Mouse (Mus musculus) olfactory bulb, adult 2 months (tissue): ENCODE results near the gene Coro1c. TPM values are rescaled to one million over a fixed set of nuclear protein-coding genes. Genes with fewer than 3 reads are reported as not detected.
A peak's percentile ranks its signal among the peaks of the same experiment; 100 is the strongest.

Experiments
- H3K27ac ChIP-seq: fragments of 200-500 bp; 2 replicates; pipeline ENCODE4 v1.5.1; 2012; ENCODE audit warnings: low read depth, low read length; ENCODE audit not compliant: insufficient read depth
- H3K4me1 ChIP-seq: fragments of 200-500 bp; 2 replicates; pipeline ENCODE4 v1.6.1; 2012; ENCODE audit warnings: low read length; ENCODE audit not compliant: control insufficient read depth, insufficient read depth
- H3K4me3 ChIP-seq: fragments of 200-500 bp; 2 replicates; pipeline ENCODE4 v1.5.1; 2012; ENCODE audit warnings: mild to moderate bottlenecking, low read depth, low read length, moderate library complexity; ENCODE audit not compliant: insufficient read depth
- CTCF ChIP-seq: fragments of 200-500 bp; IDR thresholded peaks from 2 replicates; pipeline ENCODE4 v1.5.1; 2012; ENCODE audit warnings: low read depth, mild to moderate bottlenecking, low read length, moderate library complexity; ENCODE audit not compliant: insufficient read depth
- POLR2A ChIP-seq: fragments of 200-500 bp; IDR thresholded peaks from 2 replicates; pipeline ENCODE4 v1.6.1; 2012; ENCODE audit warnings: mild to moderate bottlenecking, low read depth, low read length, moderate library complexity; ENCODE audit not compliant: insufficient read depth
- WGBS: fragments of 180-500 bp; shearing (Covaris S2); methylation state at CpG from one replicate; pipeline ENCODE4 v1.1.7; 2018; 5-methylcytosine and 5-hydroxymethylcytosine counted together
- polyA plus RNA-seq: library from polyadenylated mRNA; stranded (reverse); fragments of >200 nt; gene quantifications from 2 replicates; pipeline ENCODE4 v1.2.4, GENCODE M21; 2012; ENCODE audit warnings: low replicate concordance; ENCODE audit not compliant: missing spikeins, insufficient read depth, insufficient read length

Coro1c gene
- polyA plus RNA-seq, 1 experiment, result not detected

- Histone ChIP-seq H3K4me1 (peaks cover 4% of the 10 kb centered on the region), H3K4me3 (no peak overlapping the region), H3K27ac (no peak overlapping the region)
- TF ChIP-seq POLR2A, result no peak
- TF ChIP-seq CTCF, result no peak
- 87% methylated on average over 9 of the region's 9 CpGs for WGBS
Observed at GRCm38 (mm10) chr5:113805301-113805700, 103.3 kb downstream of the Coro1c start.

- 62% methylated on average over 7 of the region's 7 CpGs for WGBS
- TF ChIP-seq CTCF (no peak), POLR2A (no peak)
- H3K4me3 ChIP-seq, result no peak overlapping the region
Observed at GRCm38 (mm10) chr5:113804395-113804966, 104.1 kb downstream of the Coro1c start.

GRCm38 (mm10) chr5:113800280-113800679 lies 108.3 kb downstream of the Coro1c start, which contains the start of gene Tmem119:
Gene Tmem119 (minus strand): TSS chr5:113800516.
- TF ChIP-seq POLR2A (no peak), CTCF (no peak)
- 0 out of 2 replicates have a peak within 1 kb of the TSS, but pooled peaks have one; percentile 2 for H3K4me3 ChIP-seq
- H3K27ac ChIP-seq, result no peak within 1 kb of the TSS
- H3K4me1 ChIP-seq, result peaks cover 7% of the 10 kb centered on the region
- WGBS, result 8% methylated on average over 11 of the region's 11 CpGs

More at GRCm38 (mm10) chr5:113804395-113804966, 104.1 kb downstream of the Coro1c start:
- peaks cover 7% of the 10 kb centered on the region for H3K4me1 ChIP-seq
- no peak overlapping the region for H3K27ac ChIP-seq

- TF ChIP-seq CTCF, result no peak
- no peak for TF ChIP-seq POLR2A
- Histone ChIP-seq H3K4me3 (0 out of 2 replicates have a peak overlapping the region, but pooled peaks have one; percentile 2), H3K27ac (no peak overlapping the region), H3K4me1 (peaks cover 7% of the 10 kb centered on the region)
- 55% methylated on average over 5 of the region's 5 CpGs for WGBS
Observed at GRCm38 (mm10) chr5:113799691-113800090, 108.9 kb downstream of the Coro1c start.

GRCm38 (mm10) chr5:113798525-113798924 lies 110.0 kb downstream of the Coro1c start:
- 91% methylated on average over 9 of the region's 9 CpGs for WGBS
- TF ChIP-seq CTCF, result no peak
- TF ChIP-seq POLR2A, result no peak
- H3K27ac ChIP-seq, result no peak overlapping the region
- peaks cover 7% of the 10 kb centered on the region for H3K4me1 ChIP-seq
- no peak overlapping the region for H3K4me3 ChIP-seq

- H3K27ac ChIP-seq, result no peak overlapping the region
- WGBS, result 32% methylated on average over 19 of the region's 19 CpGs
- H3K4me3 ChIP-seq, result no peak overlapping the region
- H3K4me1 ChIP-seq, result peaks cover 7% of the 10 kb centered on the region
- no peak for TF ChIP-seq CTCF
- TF ChIP-seq POLR2A, result no peak
Observed at GRCm38 (mm10) chr5:113797149-113797882, 111.2 kb downstream of the Coro1c start.

GRCm38 (mm10) chr5:113796401-113797148 lies 112.0 kb downstream of the Coro1c start:
- Histone ChIP-seq H3K4me1 (peaks cover 7% of the 10 kb centered on the region), H3K4me3 (no peak overlapping the region), H3K27ac (no peak overlapping the region)
- TF ChIP-seq CTCF (no peak), POLR2A (no peak)
- 14% methylated on average over 13 of the region's 13 CpGs for WGBS

Other genes with a start within 250 kb of the Coro1c start
- gene 1700069L16Rik, start 184.0 kb downstream of the Coro1c start, polyA plus RNA-seq, result not detected in 2 replicates
- not detected in 2 replicates for gene Ficd, start 173.0 kb downstream of the Coro1c start, polyA plus RNA-seq
- not detected in 2 replicates for gene Sart3, start 136.2 kb downstream of the Coro1c start, polyA plus RNA-seq
- not detected in 2 replicates for gene Iscu, start 136.0 kb downstream of the Coro1c start, polyA plus RNA-seq
- gene Tmem119, start 108.2 kb downstream of the Coro1c start, polyA plus RNA-seq, result not detected in 2 replicates
- 486 TPM in 1 of 2 replicates, not detected in the other for gene Selplg, start 76.1 kb downstream of the Coro1c start, polyA plus RNA-seq
- gene Ssh1, start 85.1 kb upstream of the Coro1c start, polyA plus RNA-seq, result not detected in 2 replicates
- gene Dao, start 94.9 kb upstream of the Coro1c start, polyA plus RNA-seq, result not detected in 2 replicates
- gene Usp30, start 156.7 kb upstream of the Coro1c start, polyA plus RNA-seq, result not detected in 2 replicates
- gene Svop, start 182.8 kb upstream of the Coro1c start, polyA plus RNA-seq, result not detected in 2 replicates
- gene Alkbh2, start 219.5 kb upstream of the Coro1c start, polyA plus RNA-seq, result not detected in 2 replicates
- gene Ung, start 221.6 kb upstream of the Coro1c start, polyA plus RNA-seq, result not detected in 2 replicates
- not detected in 2 replicates for gene Acacb, start 237.8 kb upstream of the Coro1c start, polyA plus RNA-seq